Mouse (Mus musculus): Measurements from ENCODE around the gene Ppp1r16b. TPM values are rescaled to one million over a fixed set of nuclear protein-coding genes. Genes with fewer than 3 reads are reported as not detected.

Gene Ppp1r16b
- polyA plus RNA-seq, 1 experiment from 2014 or later = 30.6 TPM

DNA sequence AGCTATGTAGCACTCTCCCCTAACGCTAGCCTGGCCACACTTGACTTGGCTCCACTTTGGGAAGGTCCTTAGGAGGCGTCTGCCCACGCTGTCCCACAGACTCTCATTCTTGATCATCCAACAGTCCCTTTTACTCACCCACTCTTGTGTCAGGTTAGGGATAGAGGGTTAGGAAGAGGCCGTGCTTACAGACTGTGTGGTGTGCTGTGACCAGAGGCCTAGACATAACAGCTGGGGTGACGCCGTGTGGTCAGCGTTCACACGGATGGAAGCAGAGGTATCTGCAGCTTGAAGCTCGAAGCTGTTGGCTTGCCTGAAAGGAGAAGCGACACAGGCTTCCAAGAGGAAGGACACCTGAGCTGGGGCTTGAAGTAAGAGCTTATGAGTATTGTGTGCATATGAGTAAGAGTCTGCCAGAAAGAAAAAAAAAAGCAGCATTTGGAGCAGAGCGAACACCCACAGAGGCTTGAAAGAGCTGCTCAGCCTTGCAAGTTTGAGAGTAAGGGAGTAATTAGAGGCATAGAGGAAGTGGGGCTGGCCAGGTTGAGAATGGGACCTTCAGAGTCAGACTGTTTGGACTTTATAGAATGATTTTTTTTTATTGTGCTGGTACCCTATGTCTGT is 78.4 kb downstream of the Ppp1r16b start:
- H3K27me3 ChIP-seq (replicated peaks; ENCODE audit: insufficient read depth, low read length) = no peaks in the 10 kb centered on the region
- DNase-seq (ENCODE audit: low spot score) = no peak
- TF ChIP-seq EP300 (IDR thresholded peaks at IDR 0.05) (no peak), CTCF (IDR thresholded peaks at IDR 0.05) (no peak)
- no peak overlapping the region for H3K4me3 ChIP-seq (ENCODE audit: low read depth, low read length)
- H3K9ac ChIP-seq (replicated peaks; ENCODE audit: low read depth) = no peak overlapping the region
- no peaks in the 10 kb centered on the region for H3K4me1 ChIP-seq (ENCODE audit: insufficient read depth, low read depth, low read length)
- 83% methylated on average over 11 of the region's 11 CpGs for WGBS
- no peak overlapping the region for H3K4me2 ChIP-seq (replicated peaks; ENCODE audit: low read depth, low read length)
- ATAC-seq = no peak
- H3K27ac ChIP-seq (ENCODE audit: low read length) = no peak overlapping the region
- no peaks in the 10 kb centered on the region for H3K36me3 ChIP-seq (ENCODE audit: insufficient read depth, low read length)
- no peaks in the 10 kb centered on the region for H3K9me3 ChIP-seq (ENCODE audit: low read length)

DNA sequence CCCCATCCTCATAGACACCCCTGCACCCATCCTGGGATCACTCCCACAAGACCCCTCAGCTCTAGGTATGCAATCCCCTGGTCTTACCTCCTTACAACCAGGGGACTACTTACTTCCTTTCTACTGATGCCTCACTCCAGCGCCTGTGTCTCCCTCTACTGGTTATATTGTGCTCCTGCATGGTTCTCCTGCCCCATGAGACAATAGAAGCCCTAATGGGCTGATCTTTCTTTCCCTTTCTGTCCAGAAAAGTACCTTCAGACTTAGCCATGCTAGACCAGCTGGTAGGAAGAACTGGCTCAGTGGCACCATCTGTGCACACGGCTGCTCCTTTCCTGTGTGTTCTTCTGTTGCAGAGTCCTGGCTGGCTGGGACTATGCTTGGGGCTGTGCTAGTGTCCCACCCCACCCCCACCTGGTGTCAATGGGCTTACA is 79.9 kb downstream of the Ppp1r16b start:
- Histone ChIP-seq H3K4me1 (ENCODE audit: insufficient read depth, low read depth, low read length) (no peaks in the 10 kb centered on the region), H3K4me3 (ENCODE audit: low read depth, low read length) (no peak overlapping the region), H3K9ac (replicated peaks; ENCODE audit: low read depth) (no peak overlapping the region), H3K4me2 (replicated peaks; ENCODE audit: low read depth, low read length) (no peak overlapping the region), H3K36me3 (ENCODE audit: insufficient read depth, low read length) (no peaks in the 10 kb centered on the region), H3K9me3 (ENCODE audit: low read length) (no peaks in the 10 kb centered on the region), H3K27me3 (replicated peaks; ENCODE audit: insufficient read depth, low read length) (no peaks in the 10 kb centered on the region), H3K27ac (ENCODE audit: low read length) (no peak overlapping the region)
- 9% methylated on average over 2 of the region's 2 CpGs for WGBS
- DNase-seq (ENCODE audit: low spot score) (peak; percentile 66), ATAC-seq (no peak)
- no peak for TF ChIP-seq EP300 (IDR thresholded peaks at IDR 0.05)
- peak; percentile 90 for TF ChIP-seq CTCF (IDR thresholded peaks at IDR 0.05)

DNA sequence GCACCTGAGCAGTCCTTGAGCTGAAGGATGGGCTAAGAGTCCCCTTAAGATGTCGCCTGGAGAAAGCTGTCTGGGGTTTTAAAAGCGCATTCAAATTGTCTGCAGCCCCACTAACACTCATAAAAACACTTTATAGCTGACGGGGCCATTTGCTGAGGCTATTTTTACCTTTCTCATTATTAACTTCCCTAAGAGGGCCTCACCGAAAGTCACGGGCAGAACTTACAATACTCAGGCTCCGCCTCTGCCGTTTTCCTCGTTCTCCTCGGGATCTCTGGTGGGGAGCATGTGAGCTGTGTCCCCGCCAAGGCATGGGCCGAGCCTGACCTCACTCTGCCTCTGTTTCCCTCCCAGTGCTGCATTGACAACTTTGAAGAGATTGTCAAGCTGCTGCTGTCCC is 81.0 kb downstream of the Ppp1r16b start:
- WGBS = 47% methylated on average over 11 of the region's 11 CpGs
- no peak for ATAC-seq

DNA sequence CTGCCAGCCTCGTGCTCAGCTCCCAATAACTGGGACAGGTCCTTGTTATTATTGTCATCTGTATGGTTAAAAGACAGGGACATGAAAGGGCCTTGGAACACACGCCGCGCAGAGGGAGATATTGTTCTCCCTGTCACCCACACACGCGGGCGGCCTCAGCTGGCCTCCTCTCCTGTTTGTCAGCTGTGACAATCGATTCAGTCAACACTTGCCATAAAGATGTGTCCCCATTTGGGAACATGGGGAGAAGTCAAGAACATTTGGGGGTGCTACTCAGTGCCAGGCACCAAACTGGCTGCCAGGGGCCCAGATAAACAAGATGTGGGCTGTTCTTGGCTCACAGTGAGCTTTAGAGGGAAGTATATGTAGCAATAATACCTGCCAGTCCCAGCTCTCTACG is 84.2 kb downstream of the Ppp1r16b start:
- WGBS = 90% methylated on average over 9 of the region's 9 CpGs

More for the DNA sequence above, 81.0 kb downstream of the Ppp1r16b start:
- H3K4me3 ChIP-seq (ENCODE audit: low read depth, low read length) = no peak overlapping the region
- H3K27ac ChIP-seq (ENCODE audit: low read length) = no peak overlapping the region
- no peak for TF ChIP-seq CTCF (IDR thresholded peaks at IDR 0.05)
- no peak for TF ChIP-seq EP300 (IDR thresholded peaks at IDR 0.05)
- no peaks in the 10 kb centered on the region for H3K9me3 ChIP-seq (ENCODE audit: low read length)
- no peak overlapping the region for H3K4me2 ChIP-seq (replicated peaks; ENCODE audit: low read depth, low read length)
- H3K9ac ChIP-seq (replicated peaks; ENCODE audit: low read depth) = no peak overlapping the region
- H3K4me1 ChIP-seq (ENCODE audit: insufficient read depth, low read depth, low read length) = no peaks in the 10 kb centered on the region
- no peak for DNase-seq (ENCODE audit: low spot score)
- no peaks in the 10 kb centered on the region for H3K36me3 ChIP-seq (ENCODE audit: insufficient read depth, low read length)
- H3K27me3 ChIP-seq (replicated peaks; ENCODE audit: insufficient read depth, low read length) = no peaks in the 10 kb centered on the region

DNA sequence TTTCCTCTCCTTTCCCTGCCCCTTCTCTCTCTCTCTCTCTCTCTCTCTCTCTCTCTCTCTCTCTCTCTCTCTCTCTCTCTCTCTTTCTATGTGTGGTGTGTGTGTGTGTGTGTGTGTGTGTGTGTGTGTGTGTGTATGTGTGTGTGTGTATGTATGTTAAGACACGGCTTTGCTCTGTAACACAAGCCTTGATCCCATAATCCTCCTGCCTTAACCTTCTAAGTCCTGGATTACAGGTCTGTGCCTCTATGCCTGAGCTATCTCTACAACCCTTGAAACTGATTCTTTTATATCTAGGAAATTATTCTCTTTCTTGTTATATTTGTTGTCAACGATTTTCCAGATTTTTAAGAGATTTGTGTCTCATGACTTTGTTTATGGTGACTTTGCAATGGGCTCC is 95.0 kb downstream of the Ppp1r16b start:
- Histone ChIP-seq H3K4me1 (ENCODE audit: insufficient read depth, low read depth, low read length) (no peaks in the 10 kb centered on the region), H3K36me3 (ENCODE audit: insufficient read depth, low read length) (no peaks in the 10 kb centered on the region), H3K9ac (replicated peaks; ENCODE audit: low read depth) (no peak overlapping the region), H3K4me2 (replicated peaks; ENCODE audit: low read depth, low read length) (no peak overlapping the region), H3K27me3 (replicated peaks; ENCODE audit: insufficient read depth, low read length) (no peaks in the 10 kb centered on the region), H3K4me3 (ENCODE audit: low read depth, low read length) (no peak overlapping the region), H3K27ac (ENCODE audit: low read length) (no peak overlapping the region), H3K9me3 (ENCODE audit: low read length) (no peaks in the 10 kb centered on the region)
- WGBS = 62% methylated on average over 2 of the region's 2 CpGs
- no peak for TF ChIP-seq CTCF (IDR thresholded peaks at IDR 0.05)
- no peak for TF ChIP-seq EP300 (IDR thresholded peaks at IDR 0.05)
- ATAC-seq = no peak
- DNase-seq (ENCODE audit: low spot score) = no peak

More for the DNA sequence above, 84.2 kb downstream of the Ppp1r16b start:
- Histone ChIP-seq H3K4me2 (replicated peaks; ENCODE audit: low read depth, low read length) (no peak overlapping the region), H3K4me3 (ENCODE audit: low read depth, low read length) (no peak overlapping the region), H3K27me3 (replicated peaks; ENCODE audit: insufficient read depth, low read length) (no peaks in the 10 kb centered on the region), H3K27ac (ENCODE audit: low read length) (no peak overlapping the region), H3K36me3 (ENCODE audit: insufficient read depth, low read length) (no peaks in the 10 kb centered on the region), H3K9ac (replicated peaks; ENCODE audit: low read depth) (no peak overlapping the region), H3K4me1 (ENCODE audit: insufficient read depth, low read depth, low read length) (no peaks in the 10 kb centered on the region), H3K9me3 (ENCODE audit: low read length) (no peaks in the 10 kb centered on the region)
- DNase-seq (ENCODE audit: low spot score) (no peak), ATAC-seq (no peak)
- TF ChIP-seq CTCF (IDR thresholded peaks at IDR 0.05) = no peak
- TF ChIP-seq EP300 (IDR thresholded peaks at IDR 0.05) = no peak

DNA sequence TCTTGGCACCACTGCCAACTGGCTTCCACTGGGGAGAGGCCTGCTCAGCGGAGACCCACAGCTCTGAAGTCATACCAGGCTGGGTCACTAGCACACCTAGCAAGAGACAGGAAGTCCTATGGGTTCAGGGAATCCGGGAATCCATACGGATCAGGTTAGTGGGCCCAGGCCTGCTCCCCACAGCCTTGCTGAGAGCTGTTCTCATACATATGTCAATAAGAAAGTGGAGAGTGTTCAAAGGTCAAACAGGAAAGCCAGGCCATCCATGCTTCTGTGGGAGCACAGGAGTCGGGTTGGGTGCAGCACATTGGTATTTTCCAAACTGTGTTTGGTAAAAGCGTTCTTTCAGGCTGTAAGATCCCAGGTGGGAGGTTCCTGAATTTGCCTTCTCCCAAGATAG is 97.1 kb downstream of the Ppp1r16b start:
- DNase-seq (ENCODE audit: low spot score) (no peak), ATAC-seq (no peak)
- H3K4me1 ChIP-seq (ENCODE audit: insufficient read depth, low read depth, low read length) = no peaks in the 10 kb centered on the region; the same call in 1 of the 2 replicates
- no peak overlapping the region for H3K4me3 ChIP-seq (ENCODE audit: low read depth, low read length)
- no peaks in the 10 kb centered on the region for H3K27me3 ChIP-seq (replicated peaks; ENCODE audit: insufficient read depth, low read length)
- no peak overlapping the region for H3K4me2 ChIP-seq (replicated peaks; ENCODE audit: low read depth, low read length)
- H3K9ac ChIP-seq (replicated peaks; ENCODE audit: low read depth) = no peak overlapping the region
- no peak for TF ChIP-seq CTCF (IDR thresholded peaks at IDR 0.05)
- no peak for TF ChIP-seq EP300 (IDR thresholded peaks at IDR 0.05)
- no peaks in the 10 kb centered on the region for H3K9me3 ChIP-seq (ENCODE audit: low read length)
- H3K36me3 ChIP-seq (ENCODE audit: insufficient read depth, low read length) = no peaks in the 10 kb centered on the region
- 71% methylated on average over 5 of the region's 5 CpGs for WGBS
- no peak overlapping the region for H3K27ac ChIP-seq (ENCODE audit: low read length)
